Mouse (Mus musculus) midbrain, postnatal 0 days (tissue): ENCODE results near the gene Jarid2. TPM values are rescaled to one million over a fixed set of nuclear protein-coding genes. Genes with fewer than 3 reads are reported as not detected.

Experiments
- ATAC-seq: fragments of 200-750 bp; cut with Nextera tagmentation; 2 replicates; pipeline ENCODE4 v1.8.0; 2017; ENCODE audit warnings: moderate number of reproducible peaks, mild to moderate bottlenecking, moderate TSS enrichment, moderate library complexity; ENCODE audit not compliant: low FRiP score
- DNase-seq: peaks from one replicate; pipeline ENCODE4 v3.0.0-alpha.2; 2015; ENCODE audit warnings: low spot score
- H3K27ac ChIP-seq: fragments of 300-500 bp; sonication (generic); 2 replicates; pipeline ENCODE4 v1.5.1; 2014; ENCODE audit warnings: low read depth, mild to moderate bottlenecking, low read length, mixed read lengths
- H3K27me3 ChIP-seq: fragments of 300-500 bp; sonication (generic); 2 replicates; pipeline ENCODE4 v1.6.1; 2014; ENCODE audit warnings: low read length, control low read depth, mixed read lengths; ENCODE audit not compliant: insufficient read depth
- H3K36me3 ChIP-seq: fragments of 300-500 bp; sonication (generic); 2 replicates; pipeline ENCODE4 v1.6.1; 2014; ENCODE audit warnings: low read length, control low read depth, mixed read lengths; ENCODE audit not compliant: insufficient read depth
- H3K4me1 ChIP-seq: fragments of 300-500 bp; sonication (generic); 2 replicates; pipeline ENCODE4 v1.6.1; 2014; ENCODE audit warnings: mild to moderate bottlenecking, control low read depth, antibody characterized with exemption, low read length, mixed read lengths; ENCODE audit not compliant: insufficient read depth
- H3K4me2 ChIP-seq: fragments of 300-500 bp; sonication (generic); 2 replicates; pipeline ENCODE4 v1.6.1; 2014; ENCODE audit warnings: low read depth, mild to moderate bottlenecking, low read length, mixed read lengths; ENCODE audit not compliant: poor library complexity, severe bottlenecking
- H3K4me3 ChIP-seq: fragments of 300-500 bp; sonication (generic); 2 replicates; pipeline ENCODE4 v1.5.1; 2014; ENCODE audit warnings: low read depth, mild to moderate bottlenecking, low read length, moderate library complexity
- H3K9ac ChIP-seq: fragments of 300-500 bp; sonication (generic); replicated peaks from 2 replicates; pipeline ENCODE4 v1.6.1; 2014; ENCODE audit warnings: mild to moderate bottlenecking, low read length, moderate library complexity, mixed read lengths; ENCODE audit not compliant: poor library complexity, severe bottlenecking
- H3K9me3 ChIP-seq: fragments of 300-500 bp; sonication (generic); 2 replicates; pipeline ENCODE4 v1.6.1; 2016; ENCODE audit warnings: low read length, control low read depth
- CTCF ChIP-seq: IDR thresholded peaks from 2 replicates; pipeline ENCODE4 v1.5.1; 2016; ENCODE audit warnings: antibody characterized with exemption, mild to moderate bottlenecking
- WGBS: fragments of 180-500 bp; shearing (Covaris S2); extraction: QIAGEN DNeasy Blood & Tissue Kit; methylation state at CpG from one replicate; pipeline ENCODE4 v1.1.7; 2014; 5-methylcytosine and 5-hydroxymethylcytosine counted together
- polyA plus RNA-seq: library from polyadenylated mRNA; unstranded; fragments of >200 nt; fragmentation: Nextera tagmentation; extraction: Ambion mirVana; gene quantifications from 2 replicates; pipeline ENCODE4 v1.2.1, GENCODE M21; 2015
- total RNA-seq: library from RNA; depleted of rRNA; stranded (reverse); fragments of >200 nt; gene quantifications from 2 replicates; pipeline ENCODE4 v1.2.3, GENCODE M21; 2014

Gene Jarid2
- total and polyA plus RNA-seq, 2 experiments from 2014 or later = 18.0 to 19.3 TPM

- no peaks in the 10 kb centered on the region for H3K36me3 ChIP-seq
- no peaks in the 10 kb centered on the region for H3K27me3 ChIP-seq
- TF ChIP-seq CTCF = no peak
- no peak overlapping the region for H3K9ac ChIP-seq
- no peak for DNase-seq
- H3K27ac ChIP-seq = no peak overlapping the region
- no peaks in the 10 kb centered on the region for H3K4me1 ChIP-seq
- no peak for ATAC-seq
- no peak overlapping the region for H3K4me3 ChIP-seq
- no peak overlapping the region for H3K4me2 ChIP-seq
- WGBS = 85% methylated on average over 2 of the region's 2 CpGs
- no peaks in the 10 kb centered on the region for H3K9me3 ChIP-seq
These were observed 81.7 kb downstream of the Jarid2 start for GRCm38 (mm10) chr13:44811021-44811420.

GRCm38 (mm10) chr13:44811601-44812000, 82.3 kb downstream of the Jarid2 start:
- WGBS = 91% methylated on average over 10 of the region's 10 CpGs
- no peak for TF ChIP-seq CTCF
- no peak overlapping the region for H3K4me2 ChIP-seq
- ATAC-seq (no peak), DNase-seq (no peak)
- no peak overlapping the region for H3K9ac ChIP-seq
- H3K9me3 ChIP-seq = no peaks in the 10 kb centered on the region
- H3K4me3 ChIP-seq = no peak overlapping the region
- H3K4me1 ChIP-seq = no peaks in the 10 kb centered on the region
- no peak overlapping the region for H3K27ac ChIP-seq
- no peaks in the 10 kb centered on the region for H3K36me3 ChIP-seq
- H3K27me3 ChIP-seq = no peaks in the 10 kb centered on the region

GRCm38 (mm10) chr13:44812381-44812780, 83.1 kb downstream of the Jarid2 start:
- H3K9ac ChIP-seq = no peak overlapping the region
- H3K9me3 ChIP-seq = no peaks in the 10 kb centered on the region
- no peak for TF ChIP-seq CTCF
- H3K27ac ChIP-seq = no peak overlapping the region
- H3K36me3 ChIP-seq = no peaks in the 10 kb centered on the region
- no peaks in the 10 kb centered on the region for H3K4me1 ChIP-seq
- 82% methylated on average over 5 of the region's 5 CpGs for WGBS
- no peak overlapping the region for H3K4me2 ChIP-seq
- ATAC-seq (no peak), DNase-seq (no peak)
- H3K27me3 ChIP-seq = no peaks in the 10 kb centered on the region
- H3K4me3 ChIP-seq = no peak overlapping the region

- Histone ChIP-seq H3K36me3 (no peaks in the 10 kb centered on the region), H3K27me3 (no peaks in the 10 kb centered on the region), H3K4me2 (no peak overlapping the region), H3K27ac (no peak overlapping the region), H3K4me3 (no peak overlapping the region), H3K9me3 (no peaks in the 10 kb centered on the region), H3K9ac (no peak overlapping the region), H3K4me1 (no peaks in the 10 kb centered on the region)
- 3% methylated on average over 4 of the region's 4 CpGs for WGBS
- DNase-seq (peak; percentile 68), ATAC-seq (no peak)
- no peak for TF ChIP-seq CTCF
These were observed 90.1 kb downstream of the Jarid2 start for GRCm38 (mm10) chr13:44819400-44819799.

- H3K4me2 ChIP-seq = no peak overlapping the region
- H3K4me1 ChIP-seq = no peaks in the 10 kb centered on the region
- no peaks in the 10 kb centered on the region for H3K36me3 ChIP-seq
- no peak for TF ChIP-seq CTCF
- ATAC-seq (no peak), DNase-seq (no peak)
- H3K9me3 ChIP-seq = no peaks in the 10 kb centered on the region
- no peak overlapping the region for H3K27ac ChIP-seq
- H3K4me3 ChIP-seq = no peak overlapping the region
- H3K9ac ChIP-seq = no peak overlapping the region
- H3K27me3 ChIP-seq = no peaks in the 10 kb centered on the region
These were observed 93.3 kb downstream of the Jarid2 start for GRCm38 (mm10) chr13:44822578-44822977.

GRCm38 (mm10) chr13:44828903-44829302, 99.6 kb downstream of the Jarid2 start:
- no peak overlapping the region for H3K9ac ChIP-seq
- WGBS = 80% methylated on average over 5 of the region's 5 CpGs
- H3K36me3 ChIP-seq = no peaks in the 10 kb centered on the region
- no peak overlapping the region for H3K4me2 ChIP-seq
- no peaks in the 10 kb centered on the region for H3K27me3 ChIP-seq
- H3K4me1 ChIP-seq = no peaks in the 10 kb centered on the region
- DNase-seq = no peak
- H3K9me3 ChIP-seq = no peaks in the 10 kb centered on the region
- no peak for TF ChIP-seq CTCF
- ATAC-seq = no peak
- H3K4me3 ChIP-seq = no peak overlapping the region
- no peak overlapping the region for H3K27ac ChIP-seq
